13 mouse cellular contexts compared by ENCODE assay signal in genomic region chr11:113450028-113450427, GRCm38 (mm10).
"Had no signal": no experiment of that assay in that cellular context is flagged by ENCODE, and none has a peak within 500 bp of the region (broad histone marks: within the 10 kb centered on the region; RNA-seq: fewer than 3 reads in every experiment).

No protein-coding gene starts in this region.

- DNase-seq: kidney, adult 18-20 months; kidney, postnatal 14 days; lung, adult 2 months; lung, postnatal 36 days; right cerebral cortex, postnatal 14 days; thymus, postnatal 4 days had no signal

- H3K27me3 ChIP-seq: liver, embryonic 15.5 days; megakaryocyte, embryonic 14.5 days; neural tube, embryonic 12.5 days had no signal

- ATAC-seq: lung, postnatal 0 days had no signal

- H3K9ac ChIP-seq: liver, embryonic 15.5 days; midbrain, embryonic 12.5 days; neural tube, embryonic 12.5 days had no signal

- H3K36me3 ChIP-seq: limb, embryonic 10.5 days; liver, embryonic 15.5 days; midbrain, embryonic 12.5 days; neural tube, embryonic 12.5 days had no signal

- H3K4me1 ChIP-seq: liver, embryonic 15.5 days; megakaryocyte, embryonic 14.5 days had no signal

- H3K27ac ChIP-seq: limb, embryonic 10.5 days; liver, embryonic 15.5 days; midbrain, embryonic 12.5 days; neural tube, embryonic 12.5 days had no signal

- H3K4me3 ChIP-seq: limb, embryonic 10.5 days; liver, embryonic 15.5 days; megakaryocyte, embryonic 14.5 days; midbrain, embryonic 12.5 days; neural tube, embryonic 12.5 days had no signal

- H3K4me2 ChIP-seq: liver, embryonic 11.5 days; liver, embryonic 15.5 days; midbrain, embryonic 12.5 days; neural tube, embryonic 12.5 days had no signal

- H3K9me3 ChIP-seq: limb, embryonic 10.5 days; liver, embryonic 15.5 days; neural tube, embryonic 12.5 days had no signal
